Mouse (Mus musculus) kidney, postnatal 10 days (tissue): ENCODE results near the gene Cept1.

ENCODE experiments used
- DNase-seq: peaks from one replicate; pipeline ENCODE4 v3.0.0; 2021; ENCODE audit warnings: mixed read lengths

Gene Cept1

DNA sequence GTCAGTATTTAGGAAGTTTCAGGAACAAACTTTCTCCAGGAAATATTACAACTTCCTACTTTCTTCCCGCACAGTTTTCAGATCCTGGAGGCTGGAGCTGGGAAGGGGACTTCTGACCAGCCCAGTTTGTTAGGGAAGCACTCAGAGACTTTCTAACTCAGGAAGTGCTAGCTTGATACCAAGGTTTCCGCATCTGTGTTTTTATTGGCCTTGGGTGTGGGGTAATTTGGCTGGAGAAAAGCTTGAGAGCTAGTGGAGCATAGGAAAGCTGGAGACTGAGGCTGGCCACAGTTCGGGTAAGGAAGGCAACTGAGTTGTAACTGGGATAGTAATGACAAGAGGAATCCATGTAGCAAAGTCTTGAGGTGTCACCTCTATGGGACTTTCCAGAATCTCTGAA is 53.7 kb downstream of the Cept1 start:
- no peak for DNase-seq

DNA sequence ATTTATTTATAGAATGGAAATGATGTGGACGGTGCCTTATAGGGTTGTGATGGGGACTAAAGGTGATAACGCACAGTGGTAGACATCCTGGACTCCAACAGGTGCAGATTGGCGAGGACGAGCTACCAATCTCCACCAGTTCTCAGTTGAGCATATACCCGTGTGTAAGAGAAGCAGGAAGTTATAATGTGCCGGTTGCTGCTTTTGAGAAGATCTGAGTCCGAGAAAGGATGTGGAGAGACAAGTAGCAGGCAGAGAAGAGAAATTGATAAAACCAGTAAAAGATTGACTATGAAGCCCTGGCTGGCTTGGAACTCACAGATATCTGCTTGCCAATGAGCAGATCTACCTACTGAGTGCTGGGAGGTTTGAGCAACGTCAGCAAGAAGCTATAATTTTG is 54.4 kb downstream of the Cept1 start:
- DNase-seq = no peak

DNA sequence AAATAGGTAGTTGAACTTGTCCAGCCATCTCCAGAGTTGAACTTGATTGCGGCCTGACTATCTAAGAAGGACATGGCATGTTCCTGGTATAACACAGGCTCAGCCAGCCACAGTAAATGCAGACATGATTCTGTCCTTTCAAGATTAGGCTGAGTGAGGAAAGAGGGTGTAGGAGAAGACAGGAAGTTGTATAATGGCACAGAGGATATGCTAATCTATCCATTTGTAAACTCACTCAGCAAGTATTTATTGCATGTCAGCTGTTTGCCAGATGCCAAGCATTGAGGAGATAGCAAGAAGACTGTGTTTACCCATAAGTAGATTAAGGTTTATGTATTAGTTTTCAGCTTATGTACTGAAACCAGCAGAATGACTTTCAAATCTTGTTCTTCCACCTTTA is 54.9 kb downstream of the Cept1 start:
- no peak for DNase-seq

DNA sequence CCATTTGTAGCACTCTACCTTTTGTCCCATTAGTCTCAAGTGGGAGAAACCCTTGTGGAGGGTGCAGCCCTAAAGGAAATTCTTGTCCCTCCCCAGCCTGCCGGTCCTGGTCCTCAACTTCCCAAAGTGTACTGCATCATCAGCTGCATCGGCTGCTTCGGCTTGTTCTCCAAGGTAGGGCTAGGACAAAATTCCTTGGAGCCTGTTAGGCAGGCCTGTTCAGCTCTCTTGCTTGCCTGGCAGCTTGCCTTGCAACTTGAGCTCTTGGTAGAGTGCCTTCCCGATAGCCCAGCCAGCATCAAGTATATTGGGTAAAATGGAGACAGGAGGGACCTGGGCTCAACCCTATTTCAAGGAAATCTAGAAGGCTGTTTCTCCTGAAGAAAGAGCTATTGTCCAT is 57.4 kb downstream of the Cept1 start:
- DNase-seq = no peak

DNA sequence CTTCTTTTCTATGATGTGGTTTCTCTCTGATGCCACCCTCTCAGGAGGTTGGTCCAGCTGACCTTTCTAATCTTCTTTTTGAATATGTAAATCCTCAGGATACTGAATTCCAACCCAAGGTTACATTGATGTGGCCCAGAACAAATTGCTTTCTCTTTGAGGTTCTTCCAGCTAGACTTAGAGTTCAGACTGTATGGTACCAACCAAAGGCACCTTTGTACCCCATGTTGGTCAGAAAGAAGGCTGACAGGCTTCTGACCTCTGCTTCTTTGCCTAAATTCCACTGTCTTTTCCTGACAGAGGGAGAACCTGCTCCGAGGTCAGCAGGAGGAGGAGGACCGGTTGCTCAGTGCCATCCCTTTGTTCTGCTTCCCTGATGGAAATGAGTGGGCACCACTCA is 60.1 kb downstream of the Cept1 start:
- DNase-seq = no peak

DNA sequence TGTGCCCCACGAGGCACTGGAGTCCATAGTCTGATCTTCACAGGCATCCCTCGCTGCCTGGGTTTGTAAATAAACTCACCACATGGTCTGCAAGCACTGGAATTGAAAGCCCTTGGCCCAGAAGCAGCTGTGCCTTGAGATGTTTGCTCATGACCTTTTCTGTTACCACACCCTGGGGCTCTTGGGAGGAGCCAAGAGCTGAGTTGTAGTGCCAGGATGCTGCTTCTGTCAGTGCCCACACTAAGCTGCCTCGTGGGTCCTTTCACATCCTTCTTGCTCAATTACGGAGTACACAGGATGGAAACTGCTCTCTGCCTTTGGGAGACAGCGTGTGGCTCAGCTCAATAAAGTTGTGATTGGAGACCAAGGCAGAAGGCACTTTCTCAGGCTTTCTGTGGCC is 61.8 kb downstream of the Cept1 start:
- DNase-seq = no peak

DNA sequence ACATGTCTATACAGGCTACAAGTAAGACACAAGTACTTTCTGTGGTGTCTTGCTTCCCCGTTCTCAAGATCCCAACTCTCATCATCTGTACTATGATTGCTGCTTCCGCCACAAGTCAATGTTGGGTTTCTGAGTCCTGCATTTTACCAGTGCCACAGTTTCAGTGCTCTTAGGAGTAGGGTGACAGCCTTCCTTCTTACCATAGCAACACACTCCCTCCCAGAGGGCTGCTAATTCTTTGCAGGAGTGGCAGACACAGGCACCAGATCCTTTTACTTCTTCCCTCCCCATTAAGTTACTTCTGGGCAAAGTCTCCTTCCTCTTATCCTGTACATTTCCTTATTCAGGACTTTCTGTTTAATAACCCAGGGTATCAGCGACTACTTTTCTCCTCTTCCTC is 62.7 kb downstream of the Cept1 start:
- no peak for DNase-seq

DNA sequence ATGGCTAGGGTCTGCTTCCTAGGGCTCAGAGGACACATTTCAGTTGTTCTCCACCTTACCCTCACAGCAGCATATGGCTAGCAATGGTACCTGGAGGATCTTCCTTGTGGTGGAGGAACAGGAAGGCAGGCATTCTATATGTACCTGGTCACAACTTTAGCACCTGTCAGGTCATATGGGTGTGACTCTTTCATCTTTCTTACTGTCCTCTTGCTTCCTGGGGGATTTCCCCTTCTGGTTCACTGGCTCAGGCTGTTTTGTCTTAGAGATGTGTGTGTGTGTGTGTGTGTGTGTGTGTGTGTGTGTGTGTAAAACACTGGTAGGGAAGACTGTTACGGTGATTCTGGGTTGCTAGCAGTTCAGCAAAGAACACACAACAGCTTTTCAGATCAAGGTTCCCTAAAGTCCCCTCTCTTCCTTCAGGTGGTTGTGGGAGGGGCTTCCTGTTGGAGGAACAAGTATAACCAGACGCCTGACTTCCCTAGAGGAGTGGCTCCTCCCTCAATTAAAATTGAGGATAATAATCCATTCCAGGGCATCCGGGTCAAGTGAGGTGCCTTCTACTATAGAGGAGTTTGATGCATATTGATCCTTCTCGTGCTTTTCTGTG is 63.7 kb downstream of the Cept1 start:
- DNase-seq = no peak

DNA sequence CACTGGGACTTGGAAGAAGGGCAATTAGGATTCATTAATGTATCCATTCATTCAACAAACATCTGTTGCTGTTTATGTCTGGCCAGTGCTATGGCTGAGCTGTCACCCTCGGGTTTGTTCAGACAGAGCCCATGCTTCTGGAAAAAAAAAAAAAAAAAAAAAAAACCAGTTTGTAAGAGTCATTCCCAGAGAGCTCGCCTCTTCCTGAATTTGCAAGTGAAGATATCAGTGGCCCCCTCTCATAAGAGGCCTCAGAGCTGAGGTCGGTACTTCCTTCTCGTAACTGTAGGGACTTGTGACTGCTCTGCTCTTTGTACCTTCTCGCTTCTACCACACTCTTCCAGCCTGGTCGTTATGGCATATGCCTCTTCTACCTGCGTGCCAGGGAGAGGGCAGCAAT is 64.3 kb downstream of the Cept1 start:
- no peak for DNase-seq

DNA sequence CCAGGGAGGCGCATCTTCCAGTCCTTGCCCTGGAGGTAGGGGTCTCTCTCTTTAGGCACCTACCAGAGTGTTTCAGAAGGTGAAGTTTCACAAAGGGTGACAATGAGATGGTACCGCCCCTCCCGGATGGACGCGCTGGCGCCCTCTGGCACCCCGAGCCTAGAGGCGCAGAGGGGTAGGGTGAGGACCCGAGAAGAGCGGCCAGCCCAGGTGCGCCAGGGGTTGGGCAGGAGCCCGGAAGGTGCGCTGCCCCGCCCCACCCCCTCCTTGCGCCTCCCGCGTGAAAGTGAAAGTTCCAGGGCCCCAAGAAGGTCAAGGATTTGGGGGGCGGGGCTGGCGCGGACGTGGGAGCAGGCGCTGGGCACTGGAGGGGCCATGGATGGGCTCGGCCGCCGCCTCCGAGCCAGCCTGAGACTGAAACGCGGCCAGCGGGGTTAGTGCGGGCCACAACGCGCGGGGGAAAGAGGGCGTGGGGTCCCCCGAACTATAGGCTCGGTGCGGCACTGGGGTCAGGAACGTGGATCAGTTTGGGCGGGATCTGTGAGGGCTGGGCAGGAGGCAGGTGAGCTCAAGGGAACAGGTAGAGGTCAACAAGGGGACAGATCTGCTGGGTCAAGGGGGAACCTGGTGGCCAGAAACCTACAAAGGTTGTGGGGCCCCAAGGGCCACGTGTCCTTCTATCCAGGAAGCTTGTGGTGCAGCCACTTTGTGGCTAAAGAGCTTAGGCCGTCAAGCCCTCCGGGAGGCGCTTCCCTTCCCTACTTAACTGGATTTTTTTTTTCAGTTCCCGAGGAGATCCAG is 65.1 kb downstream of the Cept1 start, which contains the start of gene Dennd2d:
Gene Dennd2d, plus strand, starts transcription at position 125 of the 801 bp plus-strand sequence.
- peak; percentile 72 for DNase-seq

DNA sequence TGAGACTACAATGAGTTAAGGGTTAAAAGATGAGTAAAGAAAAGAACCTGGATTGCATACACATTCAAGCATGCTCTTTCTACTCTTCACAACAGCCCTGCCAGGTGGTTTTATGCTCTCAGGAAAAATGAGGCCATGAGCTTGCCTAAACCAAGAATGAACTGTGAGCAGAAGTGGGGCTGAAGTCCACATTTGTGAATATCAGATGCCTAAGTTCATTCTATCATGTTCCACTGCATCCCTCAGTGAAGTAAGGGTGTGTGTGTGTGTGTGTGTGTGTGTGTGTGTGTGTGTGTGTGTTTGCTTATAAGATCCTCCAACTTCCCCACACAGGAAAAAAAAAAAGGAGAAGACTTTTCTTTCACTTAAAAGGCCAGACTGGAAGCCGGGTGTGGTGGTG is 70.7 kb downstream of the Cept1 start:
- DNase-seq = no peak

DNA sequence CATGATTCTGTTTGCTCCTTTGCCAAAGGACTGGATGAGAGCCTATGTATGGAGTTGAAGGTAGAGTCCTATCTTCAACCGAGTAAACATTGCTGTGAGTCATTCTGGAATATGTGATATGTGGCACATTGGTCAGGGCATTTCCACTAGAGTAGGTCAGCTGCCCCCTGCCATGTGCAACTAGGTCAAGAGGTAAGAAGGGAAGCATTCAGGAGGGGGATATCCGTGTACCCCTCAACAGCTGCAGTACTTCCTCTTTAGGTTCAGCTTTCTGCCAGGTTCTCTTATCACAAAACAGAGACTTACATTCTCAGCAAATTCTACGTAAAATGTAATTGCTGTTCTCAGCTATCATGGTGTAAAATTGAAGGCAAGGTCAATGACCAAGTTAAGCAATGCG is 73.4 kb downstream of the Cept1 start:
- no peak for DNase-seq

DNA sequence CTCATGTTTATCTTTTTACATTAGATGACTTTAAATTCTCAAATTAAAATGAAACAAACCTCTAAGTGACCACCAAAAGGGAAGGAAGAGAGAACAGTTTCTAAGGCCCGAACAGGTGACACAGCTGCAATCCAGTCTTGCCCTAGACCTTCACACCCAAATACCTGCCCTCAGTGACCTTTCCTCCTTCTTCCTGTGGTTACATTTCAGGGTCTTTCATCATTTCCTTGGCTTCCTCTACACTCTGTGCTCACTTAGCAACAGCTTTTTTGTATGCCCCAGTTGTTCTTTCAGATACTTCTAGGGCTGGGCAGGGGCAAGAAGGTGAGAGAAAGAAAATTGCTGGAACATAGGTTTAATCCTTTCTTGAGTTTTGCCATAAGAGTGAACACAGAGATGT is 82.9 kb downstream of the Cept1 start:
- no peak for DNase-seq

DNA sequence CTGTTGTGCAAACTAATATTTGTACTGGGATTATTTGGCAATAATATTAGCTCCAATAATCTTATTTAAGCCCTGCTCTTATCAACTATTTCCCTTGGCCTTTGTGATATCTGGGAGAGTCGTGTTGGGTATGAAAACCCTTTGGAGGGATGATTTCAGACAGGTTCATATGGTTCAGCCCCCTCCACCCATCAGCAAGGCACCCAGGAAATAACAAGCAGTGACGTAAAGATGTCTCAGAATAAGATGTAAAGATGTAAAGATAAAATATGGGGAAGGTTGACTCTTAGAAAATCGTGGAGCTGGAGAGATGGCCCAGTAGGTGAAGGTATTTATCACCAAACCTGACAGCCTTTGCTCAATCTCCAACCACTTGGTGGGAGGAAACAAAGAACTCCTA is 85.1 kb downstream of the Cept1 start:
- no peak for DNase-seq

DNA sequence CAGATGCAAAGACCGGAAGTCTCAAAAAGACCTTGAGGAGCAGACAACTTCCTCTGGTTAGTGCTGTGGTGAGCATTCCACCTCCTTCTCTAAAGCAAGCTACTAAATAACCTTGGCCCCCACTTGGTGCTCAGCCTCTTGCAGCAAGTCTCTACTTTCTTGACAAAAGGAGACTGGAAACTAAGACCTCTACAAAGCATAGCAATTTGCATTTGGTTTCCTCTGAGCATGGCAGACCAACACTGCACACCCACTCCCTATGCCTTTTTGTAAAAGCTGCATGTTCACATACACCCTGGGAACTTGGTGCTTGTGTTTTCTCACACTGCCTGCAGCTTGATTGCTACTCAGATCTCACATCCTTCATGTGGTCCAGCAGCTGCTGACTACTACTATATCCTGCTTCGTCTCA is 85.5 kb downstream of the Cept1 start:
- DNase-seq = no peak

DNA sequence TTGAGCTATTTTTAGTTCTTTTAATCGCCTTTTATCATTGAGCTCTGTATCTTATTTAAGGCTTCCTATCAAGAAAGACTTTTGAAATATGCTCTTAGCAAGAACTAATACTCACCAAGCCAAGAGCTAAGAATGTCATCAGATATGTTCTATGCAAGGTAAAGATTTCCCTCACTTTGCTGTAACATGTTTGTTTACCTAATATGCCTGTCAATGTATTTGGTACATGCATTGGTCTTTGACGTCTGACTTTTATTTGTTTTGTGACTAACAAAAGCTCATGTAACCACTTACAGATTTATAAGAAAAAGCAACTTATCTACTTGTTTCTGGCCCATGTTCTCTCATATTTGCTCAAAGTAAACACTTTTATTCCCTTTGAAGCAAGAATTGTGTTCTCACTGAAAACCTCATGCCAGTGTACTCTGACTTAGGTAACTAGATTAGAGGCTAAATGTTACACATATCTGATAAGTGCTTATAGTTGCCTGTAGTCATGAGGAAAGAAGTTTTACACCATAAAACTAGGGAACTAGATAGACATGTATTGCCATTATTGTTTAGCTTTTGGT is 90.2 kb downstream of the Cept1 start:
- no peak for DNase-seq

DNA sequence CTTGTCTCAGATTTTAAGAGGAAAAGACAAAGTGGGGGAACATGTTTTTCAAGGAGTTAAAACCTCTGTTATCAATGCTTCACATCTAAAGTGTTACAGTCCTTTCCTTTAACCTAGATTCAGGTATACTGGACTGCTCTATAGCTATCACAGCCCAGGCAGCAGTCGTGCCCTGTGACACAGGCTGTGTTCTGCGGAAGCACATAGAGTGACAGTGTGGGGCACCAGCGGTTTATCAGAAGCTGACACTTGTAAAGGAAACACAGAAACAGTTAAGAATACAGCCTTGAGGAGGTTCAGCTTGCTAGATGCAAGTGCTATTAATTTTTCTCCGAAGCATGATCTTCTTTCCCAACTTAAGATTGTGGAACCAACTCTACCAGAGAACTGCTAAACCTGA is 95.0 kb downstream of the Cept1 start:
- no peak for DNase-seq
